Comparison of ENCODE assay signal across 9 mouse cellular contexts in the genomic region with DNA sequence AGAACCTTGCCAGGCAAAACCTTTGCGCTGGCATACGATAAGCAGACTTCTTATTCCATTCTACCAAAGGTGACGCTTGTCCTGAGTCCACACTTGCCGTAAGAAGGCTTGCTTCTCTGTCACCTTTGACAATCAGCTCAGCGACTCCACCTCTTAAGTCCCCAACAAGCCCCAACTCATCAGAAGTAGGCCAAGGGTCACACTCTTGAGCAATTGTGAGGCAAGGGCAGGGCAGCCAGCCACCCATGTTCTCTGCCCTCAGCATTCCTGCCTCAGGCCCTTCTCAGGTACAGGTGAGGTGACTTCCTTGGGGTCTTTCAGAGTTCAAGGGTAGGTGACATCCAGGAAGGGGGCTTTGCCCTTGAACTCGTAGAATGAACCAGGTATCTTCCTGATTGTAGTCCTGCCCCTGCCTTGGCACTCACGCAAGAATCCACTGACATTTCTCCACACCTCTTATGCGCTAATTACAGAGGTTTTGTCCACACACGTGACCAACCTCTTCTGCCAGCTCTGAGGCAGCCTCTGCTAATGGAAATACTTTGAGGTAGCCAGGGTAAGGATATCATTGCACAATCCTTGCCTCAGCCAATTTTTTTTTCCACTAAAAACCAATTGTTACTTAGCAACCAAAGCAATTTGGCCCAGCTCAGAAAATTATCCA. TPM values are rescaled to one million over a fixed set of nuclear protein-coding genes. Genes with fewer than 3 reads are reported as not detected.
A peak's percentile ranks its signal among the peaks of the same experiment; 100 is the strongest.
DNase-seq lines count a peak whose midpoint lies in the region; ATAC-seq and TF ChIP-seq lines count a peak whose summit lies in the region.
"Had no signal": no experiment of that assay in that cellular context is flagged by ENCODE, and none has a peak within 500 bp of the region (broad histone marks: within the 10 kb centered on the region; RNA-seq: fewer than 3 reads in every experiment).

No protein-coding gene starts in this region.

- H3K4me1 ChIP-seq in embryonic facial prominence, embryonic 14.5 days (ENCODE audit: control insufficient read depth, insufficient read depth, low read length): no peaks in the 10 kb centered on the region
- H3K4me1 ChIP-seq in embryonic facial prominence, embryonic 10.5 days: no peaks in the 10 kb centered on the region
- H3K4me1 ChIP-seq in olfactory bulb, adult 2 months (ENCODE audit: control insufficient read depth, insufficient read depth, low read length): peaks cover 15% of the 10 kb centered on the region
- H3K4me1 ChIP-seq in limb, embryonic 10.5 days: 0 out of 2 replicates have a peak, but pooled peaks cover 3% of the 10 kb centered on the region
- H3K4me1 ChIP-seq in forebrain, embryonic 13.5 days: no peaks in the 10 kb centered on the region

- no peak for ATAC-seq in embryonic facial prominence, embryonic 14.5 days (ENCODE audit: low read depth)
- ATAC-seq in granulocyte monocyte progenitor cell, adult 5-6 weeks (replicated peaks; ENCODE audit: poor library complexity, severe bottlenecking): peak; percentile 80
- no peak for ATAC-seq in forebrain, embryonic 13.5 days

- H3K4me3 ChIP-seq in embryonic facial prominence, embryonic 14.5 days (ENCODE audit: low read depth, low read length): no peak overlapping the region
- H3K4me3 ChIP-seq in embryonic facial prominence, embryonic 10.5 days: no peak overlapping the region
- H3K4me3 ChIP-seq in layer of hippocampus, adult 2 months: no peak overlapping the region
- no peak overlapping the region for H3K4me3 ChIP-seq in olfactory bulb, adult 2 months (ENCODE audit: insufficient read depth, low read depth, low read length)
- H3K4me3 ChIP-seq in limb, embryonic 10.5 days: no peak overlapping the region
- no peak overlapping the region for H3K4me3 ChIP-seq in forebrain, embryonic 13.5 days

- no peaks in the 10 kb centered on the region for H3K27me3 ChIP-seq in embryonic facial prominence, embryonic 14.5 days (replicated peaks; ENCODE audit: control insufficient read depth, insufficient read depth, low read length)
- no peaks in the 10 kb centered on the region for H3K27me3 ChIP-seq in embryonic facial prominence, embryonic 10.5 days (replicated peaks; ENCODE audit: low read depth, poor library complexity, severe bottlenecking)
- no peaks in the 10 kb centered on the region for H3K27me3 ChIP-seq in limb, embryonic 10.5 days (ENCODE audit: low read depth, poor library complexity, severe bottlenecking)
- H3K27me3 ChIP-seq in forebrain, embryonic 13.5 days: no peaks in the 10 kb centered on the region

- WGBS in embryonic facial prominence, embryonic 14.5 days: 87% methylated on average over 9 of the region's 9 CpGs
- WGBS in embryonic facial prominence, embryonic 10.5 days: 86% methylated on average over 9 of the region's 9 CpGs
- 72% methylated on average over 9 of the region's 9 CpGs for WGBS in olfactory bulb, adult 2 months
- 90% methylated on average over 9 of the region's 9 CpGs for WGBS in limb, embryonic 10.5 days
- 87% methylated on average over 9 of the region's 9 CpGs for WGBS in forebrain, embryonic 13.5 days

- no peaks in the 10 kb centered on the region for H3K36me3 ChIP-seq in embryonic facial prominence, embryonic 14.5 days (ENCODE audit: control insufficient read depth, insufficient read depth, low read length)
- no peaks in the 10 kb centered on the region for H3K36me3 ChIP-seq in embryonic facial prominence, embryonic 10.5 days (replicated peaks)
- no peaks in the 10 kb centered on the region for H3K36me3 ChIP-seq in limb, embryonic 10.5 days
- H3K36me3 ChIP-seq in forebrain, embryonic 13.5 days (ENCODE audit: poor library complexity, severe bottlenecking): no peaks in the 10 kb centered on the region

- no peak for TF ChIP-seq POLR2A in olfactory bulb, adult 2 months (IDR thresholded peaks at IDR 0.05; ENCODE audit: insufficient read depth, low read depth, low read length)

- H3K27ac ChIP-seq in embryonic facial prominence, embryonic 14.5 days (replicated peaks; ENCODE audit: low read depth, low read length): no peak overlapping the region
- no peak overlapping the region for H3K27ac ChIP-seq in embryonic facial prominence, embryonic 10.5 days (replicated peaks)
- H3K27ac ChIP-seq in layer of hippocampus, adult 2 months: peak overlapping the region; percentile 81
- peak overlapping the region; percentile 36; the same call in 1 of the 2 replicates for H3K27ac ChIP-seq in olfactory bulb, adult 2 months (ENCODE audit: insufficient read depth, low read depth, low read length)
- H3K27ac ChIP-seq in limb, embryonic 10.5 days: no peak overlapping the region
- no peak overlapping the region for H3K27ac ChIP-seq in forebrain, embryonic 13.5 days

- no peak overlapping the region for H3K9ac ChIP-seq in embryonic facial prominence, embryonic 14.5 days (ENCODE audit: low read depth, low read length)
- H3K9ac ChIP-seq in forebrain, embryonic 13.5 days: no peak overlapping the region

- peak; percentile 42 for DNase-seq in embryonic facial prominence, embryonic 14.5 days (ENCODE audit: low spot score)
- DNase-seq in embryonic facial prominence, embryonic 10.5 days (ENCODE audit: low spot score): no peak
- peak in 1 of 2 experiments; percentile 32 for DNase-seq in layer of hippocampus, adult 2 months (ENCODE audit: low spot score in 2 of 2)
- no peak for DNase-seq in layer of hippocampus, adult 9-10 months (ENCODE audit: low spot score)
- DNase-seq in limb, embryonic 10.5 days (ENCODE audit: low spot score): no peak
- DNase-seq: gastrocnemius, postnatal 36 days had no signal

- no peak overlapping the region for H3K4me2 ChIP-seq in embryonic facial prominence, embryonic 14.5 days (ENCODE audit: low read depth, low read length)
- H3K4me2 ChIP-seq in forebrain, embryonic 13.5 days: no peak overlapping the region

- no peaks in the 10 kb centered on the region for H3K9me3 ChIP-seq in embryonic facial prominence, embryonic 14.5 days (ENCODE audit: control insufficient read depth, low read length)
- H3K9me3 ChIP-seq in embryonic facial prominence, embryonic 10.5 days: no peaks in the 10 kb centered on the region
- no peaks in the 10 kb centered on the region for H3K9me3 ChIP-seq in limb, embryonic 10.5 days (replicated peaks)
- no peaks in the 10 kb centered on the region for H3K9me3 ChIP-seq in forebrain, embryonic 13.5 days (replicated peaks)

- no peak for TF ChIP-seq CTCF in layer of hippocampus, adult 2 months (conservative IDR thresholded peaks at IDR 0.05)
- TF ChIP-seq CTCF in olfactory bulb, adult 2 months (IDR thresholded peaks at IDR 0.05; ENCODE audit: insufficient read depth, low read depth, low read length): no peak

RNA-seq across cellular contexts. Expression of a gene that starts 20.9 kb away (rescaled TPM):
- polyA plus RNA-seq in embryonic facial prominence, embryonic 14.5 days (2014; fragmentation: Nextera tagmentation; extraction: Ambion mirVana): 42.7 and 46.3 TPM in 2 replicates
- polyA plus RNA-seq in embryonic facial prominence, embryonic 10.5 days (2016; fragmentation: Nextera tagmentation; extraction: Ambion mirVana): 49.3 and 50.5 TPM in 2 replicates
- 10 to 100 TPM; 31.8 to 35.8 TPM for total RNA-seq in layer of hippocampus, adult 2 months (2021)
- 8.1 and 14.1 TPM in 2 replicates for total RNA-seq in granulocyte monocyte progenitor cell, adult 5-6 weeks (2014; fragmentation: Nextera tagmentation)
- 14.5 and 21.0 TPM in 2 replicates for total RNA-seq in granulocyte monocyte progenitor cell, adult 5-6 weeks (2017)
- not detected in 2 replicates for polyA plus RNA-seq in olfactory bulb, adult 2 months (2012; ENCODE audit: insufficient read depth, insufficient read length, low replicate concordance, missing spikeins)
- polyA plus RNA-seq in limb, embryonic 10.5 days (2016; fragmentation: Nextera tagmentation; extraction: Ambion mirVana): 46.8 and 56.1 TPM in 2 replicates
- polyA plus RNA-seq in forebrain, embryonic 13.5 days (2015; fragmentation: Nextera tagmentation; extraction: Ambion mirVana): 87.9 and 89.6 TPM in 2 replicates

RNA-seq across cellular contexts. Expression of a gene that starts 21.2 kb away (rescaled TPM):
- 4.1 and 5.2 TPM in 2 replicates for polyA plus RNA-seq in embryonic facial prominence, embryonic 14.5 days (2014; fragmentation: Nextera tagmentation; extraction: Ambion mirVana)
- 4.6 and 4.8 TPM in 2 replicates for polyA plus RNA-seq in embryonic facial prominence, embryonic 10.5 days (2016; fragmentation: Nextera tagmentation; extraction: Ambion mirVana)
- 1 to 10 TPM; 2.5 to 3.2 TPM for total RNA-seq in layer of hippocampus, adult 2 months (2021)
- total RNA-seq in granulocyte monocyte progenitor cell, adult 5-6 weeks (2014; fragmentation: Nextera tagmentation): not detected in 2 replicates
- total RNA-seq in granulocyte monocyte progenitor cell, adult 5-6 weeks (2017): 0.36 TPM in 1 of 2 replicates, not detected in the other
- polyA plus RNA-seq in olfactory bulb, adult 2 months (2012; ENCODE audit: insufficient read depth, insufficient read length, low replicate concordance, missing spikeins): not detected in 2 replicates
- 4.0 and 6.0 TPM in 2 replicates for polyA plus RNA-seq in limb, embryonic 10.5 days (2016; fragmentation: Nextera tagmentation; extraction: Ambion mirVana)
- 5.7 and 7.9 TPM in 2 replicates for polyA plus RNA-seq in forebrain, embryonic 13.5 days (2015; fragmentation: Nextera tagmentation; extraction: Ambion mirVana)

Comparison
In these comparisons a context has a peak if more than half of its experiments do, and no peak if none do; other contexts are left out.
1. H3K27ac ChIP-seq: peak in layer of hippocampus, adult 2 months (single experiment) and olfactory bulb, adult 2 months (single experiment); none in embryonic facial prominence, embryonic 14.5 days (single experiment), embryonic facial prominence, embryonic 10.5 days (single experiment), limb, embryonic 10.5 days (single experiment) and forebrain, embryonic 13.5 days (single experiment).
2. RNA of a gene that starts 20.9 kb away (polyA plus RNA-seq): 87.9 to 89.6 TPM in forebrain, embryonic 13.5 days, 46.8 to 56.1 TPM in limb, embryonic 10.5 days, 49.3 to 50.5 TPM in embryonic facial prominence, embryonic 10.5 days and 42.7 to 46.3 TPM in embryonic facial prominence, embryonic 14.5 days; not detected in olfactory bulb, adult 2 months; every median in the first group is over 10 times any median in the second.